ENCODE assay signal across 14 mouse cellular contexts in the genomic region with DNA sequence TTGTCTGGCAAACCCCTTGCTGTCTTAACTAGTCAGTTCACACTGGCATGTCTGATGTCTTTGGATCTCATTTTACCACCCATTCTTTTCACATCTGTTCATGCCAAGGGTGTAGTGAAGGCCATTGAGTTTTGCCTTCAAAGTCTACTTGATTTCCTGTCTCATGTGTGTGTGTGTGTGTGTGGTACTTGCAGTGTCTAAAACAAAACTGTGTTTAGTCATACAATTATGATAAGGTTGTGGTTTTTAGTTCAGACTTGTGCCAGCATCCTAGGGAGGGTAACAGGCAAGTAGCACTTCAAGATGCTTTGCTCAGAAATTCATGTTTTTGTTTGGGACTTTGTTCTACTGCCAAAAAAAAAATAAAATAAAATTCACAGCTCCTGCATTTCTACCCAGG.
DNase-seq lines count a peak whose midpoint lies in the region.
"Had no signal": no experiment of that assay in that cellular context is flagged by ENCODE, and none has a peak within 500 bp of the region (broad histone marks: within the 10 kb centered on the region; RNA-seq: fewer than 3 reads in every experiment).

No protein-coding gene starts in this region.

- peak; percentile 67 for DNase-seq in 3T3-L1 (ENCODE audit: low read depth, low spot score)
- DNase-seq in NIH3T3 (ENCODE audit: low read depth): peak; percentile 52
- no peak for DNase-seq in cerebellum, postnatal 36 days
- no peak for DNase-seq in urinary bladder, postnatal 25 days (ENCODE audit: low spot score)
- DNase-seq in layer of hippocampus, postnatal 36 days: no peak
- DNase-seq: adrenal gland, adult 8-10 months; adrenal gland, postnatal 14 days; adrenal gland, postnatal 36 days; cerebellum, adult 11-12 months; cerebellum, adult 2 months; cerebellum, adult 9-10 months; cerebellum, postnatal 10 days; cerebellum, postnatal 25 days; embryo, embryonic 11 days had no signal

Comparison
In these comparisons a context has a peak if more than half of its experiments do, and no peak if none do; other contexts are left out.
1. DNase-seq: peak in 3T3-L1 (single experiment) and NIH3T3 (single experiment); none in cerebellum, postnatal 36 days (0 of 2), urinary bladder, postnatal 25 days (single experiment) and layer of hippocampus, postnatal 36 days (0 of 2).